Mouse (Mus musculus) heart, adult 2 months (tissue): ENCODE measurements at regions not wholly inside any gene's neighbourhood (a gene's known extent, or its start where the extent isn't known, plus 50 kb on each side); places are given as distances from the start of the nearest gene placed in this dataset.

ENCODE experiments used
- CTCF ChIP-seq: fragments of 200-600 bp; IDR thresholded peaks from 2 replicates; pipeline ENCODE4 v1.8.1; 2022; ENCODE audit warnings: antibody characterized with exemption, mild to moderate bottlenecking, moderate library complexity
- EP300 ChIP-seq: fragments of 200-500 bp; IDR thresholded peaks from 2 replicates; pipeline ENCODE4 v1.6.1; 2011; ENCODE audit warnings: low read depth, low read length, control low read depth; ENCODE audit not compliant: insufficient read depth
- POLR2A ChIP-seq: fragments of 200-500 bp; IDR thresholded peaks from 2 replicates; pipeline ENCODE4 v1.6.1; 2011; ENCODE audit warnings: mild to moderate bottlenecking, low read depth, low read length, control low read depth; ENCODE audit not compliant: insufficient read depth

DNA sequence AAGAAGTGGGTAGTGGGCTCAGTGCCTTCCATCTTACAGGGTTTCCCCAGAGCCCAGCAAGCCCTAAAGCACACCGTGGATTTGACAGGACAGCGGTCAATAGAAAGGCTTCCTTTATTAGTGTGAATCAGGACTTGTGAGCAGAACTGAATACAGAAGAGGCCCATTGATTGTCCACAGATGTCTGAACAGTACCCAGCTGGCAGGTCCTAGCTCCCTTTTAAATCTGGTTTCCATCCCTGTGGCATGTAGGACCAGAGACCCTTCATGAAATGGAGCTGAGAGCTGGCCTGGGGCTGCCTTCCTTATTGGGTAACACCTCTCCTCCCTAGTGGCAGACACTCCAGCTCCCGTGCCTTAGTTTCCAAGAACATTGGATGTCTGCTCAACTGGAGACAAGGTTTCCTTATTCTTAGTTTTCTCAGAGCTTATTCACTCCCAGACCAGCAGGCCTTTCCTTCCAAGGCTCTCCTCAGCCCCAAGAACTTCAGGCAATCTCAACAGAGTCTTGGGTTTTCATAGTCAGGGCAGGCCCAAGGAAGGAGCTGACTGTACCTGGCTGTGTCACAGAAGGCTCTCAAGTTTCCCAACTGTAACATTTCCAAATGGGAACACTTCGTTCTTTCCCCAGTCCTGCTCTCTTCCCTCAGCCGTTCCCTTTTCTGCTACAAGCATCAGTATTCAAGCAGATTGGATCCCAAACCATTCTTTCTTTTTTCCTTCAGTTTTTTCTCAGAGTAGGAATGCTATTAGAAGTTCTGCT lies 71.6 kb downstream of the Mtx3 start:
- TF ChIP-seq CTCF: no peak
- TF ChIP-seq POLR2A: no peak
- TF ChIP-seq EP300: no peak
